Mouse (Mus musculus) yolk sac, embryonic 10.5 days (tissue): ENCODE data around the gene Mettl26.

Experiments used
- DNase-seq: peaks from one replicate; pipeline ENCODE4 v3.0.0-alpha.2; 2017; ENCODE audit warnings: low spot score

The Mettl26 gene

GRCm38 (mm10) chr17:25886806-25887205 lies 11.9 kb downstream of the Mettl26 start:
- no peak for DNase-seq

DNA sequence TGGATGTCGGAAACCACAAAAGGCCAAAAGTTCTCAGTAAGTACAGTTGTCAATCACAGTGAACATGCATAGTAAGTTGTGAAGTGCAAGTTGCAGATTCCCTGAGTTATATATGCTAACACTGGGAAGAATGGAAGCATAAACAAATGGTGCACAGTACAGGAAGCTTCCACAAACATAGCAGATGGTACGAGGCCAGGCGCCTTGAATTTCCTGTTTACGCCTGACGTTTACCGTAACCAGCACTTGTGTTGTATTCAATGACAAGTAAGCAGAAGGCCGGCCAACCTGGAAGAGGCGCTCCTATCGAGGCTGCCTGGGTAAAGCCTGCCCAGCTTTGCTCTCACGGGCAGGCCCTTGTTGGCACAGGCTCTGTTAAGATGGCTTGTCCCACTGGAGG lies 12.6 kb downstream of the Mettl26 start:
- no peak for DNase-seq

DNA sequence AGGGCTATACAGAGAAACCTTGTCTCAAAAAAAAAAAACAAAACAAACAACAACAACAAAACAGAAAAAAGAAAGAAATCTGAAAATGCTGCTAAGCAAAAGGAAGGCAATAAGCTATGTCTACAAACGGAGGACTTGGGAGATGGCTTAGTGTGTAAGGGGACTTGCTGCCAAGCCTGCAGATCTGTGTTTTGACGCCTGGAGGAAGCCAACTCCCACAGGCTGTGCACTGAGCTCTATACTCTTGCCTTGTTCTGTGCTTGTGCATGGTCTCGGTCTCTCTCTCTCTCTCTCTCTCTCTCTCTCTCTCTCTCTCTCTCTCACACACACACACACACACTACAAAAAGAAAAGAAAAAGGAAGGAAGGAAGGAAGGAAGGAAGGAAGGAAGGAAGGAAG lies 14.0 kb downstream of the Mettl26 start:
- DNase-seq = no peak

DNA sequence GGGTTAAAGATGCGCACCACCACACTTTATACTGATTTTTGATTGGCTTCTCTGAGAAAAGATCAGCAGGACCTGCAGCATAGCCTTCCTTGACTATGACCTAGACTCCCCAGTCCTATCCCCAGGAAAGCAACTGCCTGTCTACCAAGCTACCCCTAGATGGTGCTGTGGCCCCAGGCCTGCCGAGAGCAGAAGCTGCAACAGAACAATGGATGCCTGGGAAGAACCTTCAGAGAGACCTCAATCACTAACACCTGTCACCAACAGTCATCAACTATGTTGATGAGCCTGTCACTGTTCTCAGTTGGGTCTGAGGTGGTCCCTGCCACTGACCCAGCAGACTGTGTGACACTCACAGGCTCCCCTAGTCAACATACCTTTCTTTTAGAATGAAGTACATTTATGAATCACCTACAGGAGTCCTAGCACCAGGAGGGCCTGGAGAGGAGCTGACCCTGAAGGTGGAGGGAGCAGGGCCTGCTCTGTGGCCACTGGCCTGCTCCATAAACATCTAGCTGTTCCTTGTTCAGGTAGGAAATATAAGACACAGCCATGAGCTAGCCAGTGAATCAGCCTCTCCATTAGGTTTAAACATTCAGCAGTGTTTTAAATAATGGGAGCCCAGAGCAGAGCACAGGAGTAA lies 19.2 kb downstream of the Mettl26 start:
- DNase-seq = peak; percentile 66

- DNase-seq = no peak
Measured at GRCm38 (mm10) chr17:25895415-25895814, 20.5 kb downstream of the Mettl26 start.

DNA sequence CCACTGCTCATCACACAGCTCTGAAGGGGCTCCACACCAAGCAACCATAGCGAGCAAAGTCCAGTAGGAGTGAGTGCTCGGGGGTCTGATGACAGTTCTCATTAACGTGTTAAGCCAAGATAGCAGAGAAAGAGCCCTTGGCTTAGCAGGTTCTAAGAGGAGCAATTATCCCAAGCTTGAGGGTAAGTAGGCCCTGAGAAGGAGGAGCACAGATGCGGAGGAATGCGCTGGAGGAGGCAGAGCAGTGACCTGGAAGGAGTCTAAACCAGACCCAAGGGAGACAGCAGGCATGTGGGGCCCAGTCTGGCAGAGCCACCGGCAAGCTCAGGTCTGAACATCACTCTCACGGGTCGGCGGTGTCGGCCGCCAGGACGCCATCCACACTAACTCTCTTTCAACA lies 21.0 kb downstream of the Mettl26 start:
- no peak for DNase-seq

GRCm38 (mm10) chr17:25900193-25900592 lies 25.3 kb downstream of the Mettl26 start:
- no peak for DNase-seq

GRCm38 (mm10) chr17:25903061-25903460 lies 28.2 kb downstream of the Mettl26 start:
- DNase-seq = no peak

DNA sequence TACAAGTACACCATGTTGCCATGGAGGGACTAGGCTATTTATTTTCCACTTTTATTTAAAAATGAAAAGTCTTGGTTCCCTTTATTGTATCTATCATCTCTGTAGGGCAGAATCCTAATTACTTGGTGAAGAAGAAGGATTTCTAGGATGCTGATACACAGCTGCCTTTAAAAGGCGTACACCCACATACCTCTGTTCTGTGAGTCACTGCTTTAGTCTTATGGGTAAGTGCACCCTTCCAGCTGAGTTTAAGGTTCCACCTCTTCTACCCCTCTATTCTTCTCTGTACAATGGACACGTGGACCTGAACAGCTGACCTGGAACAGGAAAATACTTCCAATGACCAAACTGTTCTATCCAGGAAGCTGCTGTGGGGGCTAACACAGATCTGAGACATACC lies 32.8 kb downstream of the Mettl26 start:
- no peak for DNase-seq

DNA sequence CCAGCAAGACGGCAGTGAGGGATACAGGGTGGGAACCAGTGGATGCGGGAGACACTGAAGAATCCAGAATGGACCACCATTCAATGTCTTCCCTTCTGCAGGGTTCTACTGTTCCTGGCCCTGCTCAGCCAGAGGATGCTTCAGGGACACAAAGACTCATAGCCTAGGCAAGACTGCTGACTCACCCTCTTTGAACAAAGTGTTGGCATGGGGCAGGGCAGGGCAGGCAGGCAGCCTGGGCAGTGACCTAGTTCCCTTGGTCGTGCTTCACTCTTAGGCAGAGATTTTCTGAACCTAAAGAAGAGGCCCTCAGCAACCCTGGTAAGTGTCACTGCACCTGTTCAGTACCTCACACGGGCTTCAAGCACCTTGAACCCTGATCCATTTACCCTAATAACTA lies 36.9 kb downstream of the Mettl26 start:
- no peak for DNase-seq

GRCm38 (mm10) chr17:25913186-25913876 lies 38.5 kb downstream of the Mettl26 start:
- peak; percentile 12 for DNase-seq

DNA sequence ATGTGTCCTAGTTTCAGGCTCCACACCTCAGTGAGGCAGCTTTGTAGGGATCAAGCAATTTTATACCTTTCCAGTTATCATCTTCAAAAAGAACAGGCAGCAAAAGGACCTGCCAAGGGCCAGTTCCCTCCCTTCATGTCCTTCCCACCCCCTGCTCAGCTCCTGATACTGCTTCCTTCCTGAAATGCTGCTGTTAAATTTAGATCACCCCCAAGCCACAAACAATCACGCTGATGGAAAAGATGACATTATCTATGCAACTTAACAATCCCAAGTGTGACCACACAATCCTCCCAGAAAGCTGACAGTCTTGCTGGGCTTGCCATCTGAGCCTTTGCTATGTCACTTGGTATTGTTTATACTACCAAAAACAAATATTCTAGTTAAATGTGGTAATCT lies 39.0 kb downstream of the Mettl26 start:
- DNase-seq = no peak

GRCm38 (mm10) chr17:25914295-25914694 lies 39.4 kb downstream of the Mettl26 start:
- no peak for DNase-seq

GRCm38 (mm10) chr17:25916931-25917647 lies 42.2 kb downstream of the Mettl26 start:
- no peak for DNase-seq

- DNase-seq = no peak
Measured at GRCm38 (mm10) chr17:25918037-25918750, 43.3 kb downstream of the Mettl26 start.

- no peak for DNase-seq
Measured at GRCm38 (mm10) chr17:25919144-25919785, 44.4 kb downstream of the Mettl26 start, which contains the start of gene Rab40c. TSS of gene Rab40c (minus strand) at chr17:25919727.

GRCm38 (mm10) chr17:25919786-25920642 lies 45.1 kb downstream of the Mettl26 start:
- peak; percentile 100 for DNase-seq

DNA sequence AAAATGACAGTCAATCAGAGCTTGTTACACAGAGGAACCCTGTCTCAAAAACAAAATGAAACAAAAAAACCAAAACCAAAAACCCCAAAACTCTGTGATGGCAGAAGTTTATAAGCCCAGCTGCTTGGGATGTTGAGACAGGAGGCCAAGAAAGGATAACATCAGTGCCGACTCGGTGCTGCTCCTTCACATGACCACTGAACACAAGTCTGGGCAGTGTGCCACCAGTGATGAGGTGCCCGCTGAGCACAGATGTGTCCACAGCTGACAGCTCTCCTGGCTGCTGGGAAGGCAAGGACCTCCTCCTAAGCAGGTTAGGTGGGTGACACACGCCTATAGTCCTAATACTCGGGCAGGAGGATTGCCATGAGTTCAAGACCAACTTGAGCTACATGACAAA lies 47.2 kb downstream of the Mettl26 start:
- no peak for DNase-seq

DNA sequence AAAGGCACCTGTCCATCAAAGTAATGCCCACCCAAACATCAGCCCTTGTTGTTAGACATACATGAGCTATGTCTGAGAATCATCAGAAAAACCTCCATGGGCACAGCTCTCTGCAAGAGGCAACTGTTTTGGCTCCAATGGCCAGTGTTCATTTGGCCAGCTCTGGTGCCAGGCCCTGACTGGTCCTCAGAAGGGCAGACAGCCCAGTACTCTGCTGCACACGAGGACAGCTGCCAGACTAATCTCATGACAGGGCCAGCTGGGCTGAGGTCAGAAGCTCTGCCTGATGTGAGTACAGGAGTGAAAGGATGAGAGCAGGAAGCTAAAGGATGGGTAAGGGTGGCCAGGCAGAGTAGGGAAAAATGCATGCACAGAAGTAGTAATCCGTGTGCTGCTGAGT lies 50.5 kb downstream of the Mettl26 start:
- DNase-seq = no peak
